Mouse (Mus musculus): Measurements from ENCODE around the gene Gnl2. TPM values are rescaled to one million over a fixed set of nuclear protein-coding genes. Genes with fewer than 3 reads are reported as not detected.

The Gnl2 gene
- polyA plus RNA-seq, 1 experiment from 2014 or later: 80.7 TPM

- H3K4me3 ChIP-seq (ENCODE audit: low read depth, low read length): no peak overlapping the region
- TF ChIP-seq CTCF (IDR thresholded peaks at IDR 0.05; ENCODE audit: low read depth): no peak
- no peak overlapping the region for H3K27ac ChIP-seq (ENCODE audit: low read depth)
- no peaks in the 10 kb centered on the region for H3K36me3 ChIP-seq (ENCODE audit: insufficient read depth)
- no peak overlapping the region for H3K9ac ChIP-seq
- H3K4me2 ChIP-seq: no peak overlapping the region
- ATAC-seq (ENCODE audit: insufficient read depth) (no peak), DNase-seq (no peak)
- no peaks in the 10 kb centered on the region for H3K4me1 ChIP-seq (ENCODE audit: insufficient read depth)
- no peaks in the 10 kb centered on the region for H3K27me3 ChIP-seq (ENCODE audit: insufficient read depth, low read length)
- 88% methylated on average over 3 of the region's 3 CpGs for WGBS
- H3K9me3 ChIP-seq (ENCODE audit: low read depth, low read length): no peaks in the 10 kb centered on the region
These were observed 16.8 kb upstream of the Gnl2 start for GRCm38 (mm10) chr4:124999548-124999947.

GRCm38 (mm10) chr4:125002978-125003377 is 13.4 kb upstream of the Gnl2 start:
- DNase-seq (no peak), ATAC-seq (ENCODE audit: insufficient read depth) (no peak)
- no peaks in the 10 kb centered on the region for H3K9me3 ChIP-seq (ENCODE audit: low read depth, low read length)
- no peaks in the 10 kb centered on the region for H3K4me1 ChIP-seq (ENCODE audit: insufficient read depth)
- no peaks in the 10 kb centered on the region for H3K27me3 ChIP-seq (ENCODE audit: insufficient read depth, low read length)
- no peak overlapping the region for H3K27ac ChIP-seq (ENCODE audit: low read depth)
- H3K4me3 ChIP-seq (ENCODE audit: low read depth, low read length): no peak overlapping the region
- H3K4me2 ChIP-seq: no peak overlapping the region
- no peak for TF ChIP-seq CTCF (IDR thresholded peaks at IDR 0.05; ENCODE audit: low read depth)
- no peak overlapping the region for H3K9ac ChIP-seq
- 37% methylated on average over 8 of the region's 8 CpGs for WGBS
- no peaks in the 10 kb centered on the region for H3K36me3 ChIP-seq (ENCODE audit: insufficient read depth)

- Histone ChIP-seq H3K4me3 (ENCODE audit: low read depth, low read length) (no peak overlapping the region), H3K27me3 (ENCODE audit: insufficient read depth, low read length) (no peaks in the 10 kb centered on the region), H3K27ac (ENCODE audit: low read depth) (no peak overlapping the region), H3K4me2 (no peak overlapping the region), H3K9ac (no peak overlapping the region), H3K9me3 (ENCODE audit: low read depth, low read length) (no peaks in the 10 kb centered on the region), H3K4me1 (ENCODE audit: insufficient read depth) (no peaks in the 10 kb centered on the region), H3K36me3 (ENCODE audit: insufficient read depth) (no peaks in the 10 kb centered on the region)
- TF ChIP-seq CTCF (IDR thresholded peaks at IDR 0.05; ENCODE audit: low read depth): no peak
- WGBS: 47% methylated on average over 12 of the region's 12 CpGs
- ATAC-seq (ENCODE audit: insufficient read depth): no peak
- DNase-seq: no peak
These were observed 11.5 kb upstream of the Gnl2 start for GRCm38 (mm10) chr4:125004886-125005285.

GRCm38 (mm10) chr4:125007460-125007859 is 8.9 kb upstream of the Gnl2 start:
- DNase-seq (no peak), ATAC-seq (ENCODE audit: insufficient read depth) (no peak)
- WGBS: 62% methylated on average over 15 of the region's 15 CpGs
- no peak overlapping the region for H3K27ac ChIP-seq (ENCODE audit: low read depth)
- no peaks in the 10 kb centered on the region for H3K36me3 ChIP-seq (ENCODE audit: insufficient read depth)
- no peak overlapping the region for H3K4me2 ChIP-seq
- no peak overlapping the region for H3K9ac ChIP-seq
- no peak for TF ChIP-seq CTCF (IDR thresholded peaks at IDR 0.05; ENCODE audit: low read depth)
- no peaks in the 10 kb centered on the region for H3K4me1 ChIP-seq (ENCODE audit: insufficient read depth)
- no peaks in the 10 kb centered on the region for H3K27me3 ChIP-seq (ENCODE audit: insufficient read depth, low read length)
- H3K4me3 ChIP-seq (ENCODE audit: low read depth, low read length): no peak overlapping the region
- no peaks in the 10 kb centered on the region for H3K9me3 ChIP-seq (ENCODE audit: low read depth, low read length)

- TF ChIP-seq CTCF (IDR thresholded peaks at IDR 0.05; ENCODE audit: low read depth): no peak
- Histone ChIP-seq H3K4me1 (ENCODE audit: insufficient read depth) (no peaks in the 10 kb centered on the region), H3K27me3 (ENCODE audit: insufficient read depth, low read length) (no peaks in the 10 kb centered on the region), H3K4me2 (no peak overlapping the region), H3K4me3 (ENCODE audit: low read depth, low read length) (no peak overlapping the region), H3K9me3 (ENCODE audit: low read depth, low read length) (no peaks in the 10 kb centered on the region), H3K27ac (ENCODE audit: low read depth) (no peak overlapping the region), H3K36me3 (ENCODE audit: insufficient read depth) (no peaks in the 10 kb centered on the region), H3K9ac (no peak overlapping the region)
- 46% methylated on average over 6 of the region's 6 CpGs for WGBS
- DNase-seq (peak; percentile 4), ATAC-seq (ENCODE audit: insufficient read depth) (no peak)
These were observed 8.2 kb upstream of the Gnl2 start for GRCm38 (mm10) chr4:125008220-125008619.

GRCm38 (mm10) chr4:125008712-125009111 is 7.7 kb upstream of the Gnl2 start:
- ATAC-seq (ENCODE audit: insufficient read depth): no peak
- Histone ChIP-seq H3K4me1 (ENCODE audit: insufficient read depth) (no peaks in the 10 kb centered on the region), H3K27ac (ENCODE audit: low read depth) (no peak overlapping the region), H3K4me2 (no peak overlapping the region), H3K4me3 (ENCODE audit: low read depth, low read length) (no peak overlapping the region), H3K9ac (no peak overlapping the region), H3K27me3 (ENCODE audit: insufficient read depth, low read length) (no peaks in the 10 kb centered on the region), H3K9me3 (ENCODE audit: low read depth, low read length) (no peaks in the 10 kb centered on the region), H3K36me3 (ENCODE audit: insufficient read depth) (no peaks in the 10 kb centered on the region)
- TF ChIP-seq CTCF (IDR thresholded peaks at IDR 0.05; ENCODE audit: low read depth): no peak
- DNase-seq: peak; percentile 10
- 46% methylated on average over 8 of the region's 8 CpGs for WGBS

- no peak for TF ChIP-seq CTCF (IDR thresholded peaks at IDR 0.05; ENCODE audit: low read depth)
- H3K9me3 ChIP-seq (ENCODE audit: low read depth, low read length): no peaks in the 10 kb centered on the region
- DNase-seq (peak; percentile 27), ATAC-seq (ENCODE audit: insufficient read depth) (no peak)
- no peaks in the 10 kb centered on the region for H3K36me3 ChIP-seq (ENCODE audit: insufficient read depth)
- no peak overlapping the region for H3K4me2 ChIP-seq
- 67% methylated on average over 11 of the region's 11 CpGs for WGBS
- H3K4me1 ChIP-seq (ENCODE audit: insufficient read depth): no peaks in the 10 kb centered on the region
- H3K9ac ChIP-seq: no peak overlapping the region
- no peak overlapping the region for H3K4me3 ChIP-seq (ENCODE audit: low read depth, low read length)
- no peak overlapping the region for H3K27ac ChIP-seq (ENCODE audit: low read depth)
- H3K27me3 ChIP-seq (ENCODE audit: insufficient read depth, low read length): no peaks in the 10 kb centered on the region
These were observed 1.0 kb downstream of the Gnl2 start for GRCm38 (mm10) chr4:125017431-125017830.

Data from lung, embryonic 14.5 days (tissue).